Mouse (Mus musculus) spleen, adult 2 months (tissue): Measurements from ENCODE around the gene Rgs8. TPM values are rescaled to one million over a fixed set of nuclear protein-coding genes. Genes with fewer than 3 reads are reported as not detected.

ENCODE experiments used
- DNase-seq, 2 experiments: peaks; one replicate each; pipeline versions ENCODE4 v3.0.0 to v3.0.0-alpha.2; 2012 to 2021; ENCODE audit warnings: low spot score in 2 of 2, low read depth in 1 of 2
- H3K27ac ChIP-seq: fragments of 200-500 bp; 2 replicates; pipeline ENCODE4 v1.5.1; 2012; ENCODE audit warnings: low read length, inconsistent platforms; ENCODE audit not compliant: insufficient read depth
- H3K27me3 ChIP-seq: fragments of 200-500 bp; 2 replicates; pipeline ENCODE4 v1.6.1; 2012; ENCODE audit warnings: mild to moderate bottlenecking, moderate library complexity, low read length, inconsistent platforms; ENCODE audit not compliant: control insufficient read depth, insufficient read depth
- H3K36me3 ChIP-seq: fragments of 200-500 bp; 2 replicates; pipeline ENCODE4 v1.6.1; 2012; ENCODE audit warnings: mild to moderate bottlenecking, low read length, inconsistent platforms; ENCODE audit not compliant: control insufficient read depth, insufficient read depth
- H3K4me1 ChIP-seq: fragments of 200-500 bp; 2 replicates; pipeline ENCODE4 v1.6.1; 2011; ENCODE audit warnings: inconsistent platforms; ENCODE audit not compliant: control insufficient read depth, insufficient read depth, insufficient read length
- H3K4me3 ChIP-seq: fragments of 200-500 bp; 2 replicates; pipeline ENCODE4 v1.5.1; 2011; ENCODE audit warnings: mild to moderate bottlenecking, inconsistent platforms; ENCODE audit not compliant: insufficient read depth, insufficient read length; ENCODE audit errors: extremely low read depth
- CTCF ChIP-seq: fragments of 200-500 bp; IDR thresholded peaks from 2 replicates; pipeline ENCODE4 v1.5.1; 2011; ENCODE audit warnings: mild to moderate bottlenecking, inconsistent platforms; ENCODE audit not compliant: insufficient read depth, insufficient read length, insufficient replicate concordance; ENCODE audit errors: extremely low read depth
- POLR2A ChIP-seq: fragments of 200-500 bp; IDR thresholded peaks from 2 replicates; pipeline ENCODE4 v1.6.1; 2011; ENCODE audit warnings: low read depth, low read length, inconsistent platforms
- WGBS: fragments of 180-500 bp; shearing (Covaris S2); methylation state at CpG from one replicate; pipeline ENCODE4 v1.1.7; 2018; 5-methylcytosine and 5-hydroxymethylcytosine counted together
- polyA plus RNA-seq: library from polyadenylated mRNA; depleted of rRNA; stranded (reverse); fragments of >200 nt; gene quantifications from 2 replicates; pipeline ENCODE4 v1.2.3, GENCODE M21; 2012

The Rgs8 gene
- polyA plus RNA-seq, 1 experiment: 0.02 TPM

DNA sequence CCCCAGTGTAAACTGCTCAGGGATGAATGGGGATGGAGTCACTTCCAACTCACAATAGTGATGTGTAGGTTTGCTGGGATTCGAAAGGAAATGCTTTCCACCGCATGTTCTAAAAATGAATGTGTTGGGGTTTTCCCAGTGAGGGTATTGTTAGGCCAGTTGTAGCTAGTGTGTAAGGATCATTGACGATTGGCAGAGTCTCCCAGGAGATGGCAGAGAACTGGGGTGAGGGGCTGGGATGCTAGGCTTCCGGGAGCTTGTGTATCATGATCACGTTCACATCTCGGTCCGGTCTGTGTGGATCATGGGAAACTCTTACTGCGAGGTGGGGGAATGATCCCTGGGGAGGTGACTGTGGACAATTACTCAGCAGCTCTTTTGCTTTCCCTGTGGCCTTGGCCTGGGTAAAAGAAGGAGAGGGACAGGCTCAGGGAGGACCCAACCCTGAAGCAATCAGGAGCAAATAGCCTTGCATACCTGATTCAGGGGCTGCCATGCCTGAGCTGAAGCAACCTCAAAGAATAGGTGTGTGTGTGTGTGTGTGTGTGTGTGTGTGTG, 50.1 kb downstream of the Rgs8 start:
- H3K4me1 ChIP-seq: peaks cover 5% of the 10 kb centered on the region; the same call in 1 of the 2 replicates

DNA sequence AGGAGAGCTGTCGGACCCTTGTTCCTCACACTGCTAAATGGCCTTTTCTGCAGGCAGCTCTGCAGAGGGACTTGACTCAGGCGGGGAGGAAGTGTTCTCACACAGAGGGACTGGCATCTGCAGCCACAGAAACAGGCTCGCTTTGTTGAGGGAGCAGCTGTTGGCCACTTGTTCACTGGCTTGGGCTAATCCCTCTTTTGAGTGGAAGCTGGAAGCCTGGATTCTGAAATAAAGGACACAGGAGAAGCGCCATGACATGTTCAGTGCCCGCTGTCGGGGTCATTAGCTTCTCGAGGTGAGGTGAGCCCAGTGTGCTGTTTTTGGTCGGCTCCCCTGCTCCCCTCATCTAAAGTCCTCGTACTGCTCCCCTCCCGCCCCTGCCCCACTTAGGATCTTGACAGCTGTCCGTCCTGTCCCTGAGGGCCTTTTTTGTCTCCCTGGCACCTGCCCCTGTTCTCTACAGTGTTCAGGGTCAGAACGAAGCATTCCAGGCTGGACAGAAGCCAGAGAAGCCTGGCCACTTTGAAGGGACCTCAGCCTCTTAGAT, 50.7 kb downstream of the Rgs8 start:
- WGBS: 44% methylated on average over 12 of the region's 12 CpGs
- Histone ChIP-seq H3K4me1 (peaks cover 5% of the 10 kb centered on the region; the same call in 1 of the 2 replicates), H3K27me3 (no peaks in the 10 kb centered on the region), H3K27ac (no peak overlapping the region), H3K36me3 (no peaks in the 10 kb centered on the region), H3K4me3 (no peak overlapping the region)
- TF ChIP-seq POLR2A (no peak), CTCF (no peak)
- DNase-seq: no peak

More for the DNA sequence above, 50.1 kb downstream of the Rgs8 start:
- TF ChIP-seq CTCF (no peak), POLR2A (no peak)
- no peaks in the 10 kb centered on the region for H3K36me3 ChIP-seq
- no peak for DNase-seq
- H3K27me3 ChIP-seq: no peaks in the 10 kb centered on the region
- H3K27ac ChIP-seq: no peak overlapping the region
- 86% methylated on average over 8 of the region's 8 CpGs for WGBS
- no peak overlapping the region for H3K4me3 ChIP-seq

DNA sequence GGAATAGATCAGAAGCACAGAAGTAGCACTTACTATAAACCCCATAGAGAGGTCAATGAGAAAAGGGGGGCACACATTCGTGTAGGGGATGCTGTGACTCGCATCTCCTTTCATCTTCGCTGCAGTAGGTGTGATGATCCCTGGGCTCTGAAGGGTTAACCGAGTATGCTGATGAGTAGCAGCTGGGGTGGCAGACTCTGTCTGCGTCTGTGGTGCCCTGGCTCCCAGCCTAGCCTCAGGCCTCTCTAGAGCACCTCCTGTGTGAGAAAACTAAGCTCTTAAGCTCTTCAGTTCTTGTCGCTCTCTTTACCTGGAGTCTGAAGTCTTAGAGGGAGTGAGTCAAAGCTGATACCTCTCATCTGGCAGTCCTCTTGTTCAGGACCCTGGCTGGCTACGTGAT, 51.3 kb downstream of the Rgs8 start:
- no peak overlapping the region for H3K4me3 ChIP-seq
- H3K36me3 ChIP-seq: no peaks in the 10 kb centered on the region
- no peak for DNase-seq
- TF ChIP-seq POLR2A (no peak), CTCF (no peak)
- no peak overlapping the region for H3K27ac ChIP-seq
- H3K4me1 ChIP-seq: peaks cover 5% of the 10 kb centered on the region; the same call in 1 of the 2 replicates
- 71% methylated on average over 7 of the region's 7 CpGs for WGBS
- no peaks in the 10 kb centered on the region for H3K27me3 ChIP-seq

DNA sequence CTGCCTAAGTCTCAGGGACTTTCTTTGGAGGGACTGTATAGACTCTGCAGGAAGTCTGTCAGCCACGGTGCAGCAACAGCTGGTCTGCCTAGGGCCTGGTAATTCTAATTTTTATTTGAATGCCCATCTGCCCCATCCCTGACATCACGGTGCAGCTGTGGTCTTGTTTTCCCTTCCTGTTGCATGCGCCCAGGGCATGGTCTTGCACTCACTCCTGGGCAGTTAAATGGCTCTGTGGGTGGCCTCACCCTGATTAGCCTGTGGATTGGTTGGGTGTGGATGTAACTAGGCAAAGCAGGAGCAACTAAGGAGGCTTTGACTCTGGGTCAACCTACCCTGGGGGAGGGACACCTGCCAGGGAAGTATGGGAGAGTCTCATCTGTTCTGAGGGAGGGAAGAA, 52.2 kb downstream of the Rgs8 start:
- H3K36me3 ChIP-seq: no peaks in the 10 kb centered on the region
- H3K4me1 ChIP-seq: peaks cover 5% of the 10 kb centered on the region; the same call in 1 of the 2 replicates
- no peak overlapping the region for H3K27ac ChIP-seq
- DNase-seq: no peak
- no peak overlapping the region for H3K4me3 ChIP-seq
- 50% methylated on average over 3 of the region's 3 CpGs for WGBS
- no peaks in the 10 kb centered on the region for H3K27me3 ChIP-seq
- TF ChIP-seq CTCF (no peak), POLR2A (no peak)

DNA sequence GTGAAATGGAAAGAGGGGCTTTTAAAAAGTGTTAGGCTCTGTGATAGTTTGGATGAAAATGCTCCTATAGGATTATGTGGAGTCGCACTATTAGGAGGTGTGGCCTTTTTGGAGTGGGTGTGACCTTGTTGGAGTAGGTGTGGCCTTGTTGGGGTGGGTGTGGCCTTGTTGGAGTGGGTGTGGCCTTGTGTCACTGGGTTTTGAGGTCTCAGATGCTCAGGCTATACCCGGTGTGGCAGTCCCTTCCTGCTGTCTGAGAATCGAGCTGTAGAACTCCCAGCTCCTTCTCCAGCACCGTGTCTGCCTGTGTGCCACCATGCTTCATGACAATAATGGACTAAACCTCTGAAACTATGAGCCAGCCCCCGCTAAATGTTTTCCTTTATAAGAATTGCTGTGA, 55.8 kb downstream of the Rgs8 start:
- H3K36me3 ChIP-seq: no peaks in the 10 kb centered on the region
- no peak overlapping the region for H3K4me3 ChIP-seq
- H3K27ac ChIP-seq: no peak overlapping the region
- TF ChIP-seq CTCF (no peak), POLR2A (no peak)
- no peaks in the 10 kb centered on the region; the same call in 1 of the 2 replicates for H3K4me1 ChIP-seq
- no peaks in the 10 kb centered on the region for H3K27me3 ChIP-seq
- no peak for DNase-seq
- 90% methylated on average over 5 of the region's 5 CpGs for WGBS

DNA sequence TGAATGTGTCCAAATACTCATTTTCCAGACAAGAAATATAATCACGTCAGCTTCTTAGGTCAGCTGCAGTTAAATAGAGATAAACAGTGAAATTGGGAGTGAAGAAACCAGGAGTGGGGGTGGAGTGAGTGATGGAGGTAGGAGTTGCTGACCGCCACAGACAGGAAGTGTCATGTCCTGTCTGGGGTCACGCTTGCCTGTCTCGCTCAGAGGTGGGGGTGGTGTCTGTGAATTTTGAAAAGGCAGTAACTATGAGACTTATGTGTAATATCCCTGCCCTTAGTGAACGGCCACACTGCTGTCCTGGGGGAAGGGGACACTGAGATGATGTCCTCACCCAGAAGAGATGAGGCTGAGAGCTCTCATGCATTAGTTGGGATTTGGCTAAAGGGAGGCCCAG, 56.6 kb downstream of the Rgs8 start:
- Histone ChIP-seq H3K4me3 (no peak overlapping the region), H3K27ac (no peak overlapping the region), H3K36me3 (no peaks in the 10 kb centered on the region), H3K27me3 (no peaks in the 10 kb centered on the region), H3K4me1 (no peaks in the 10 kb centered on the region; the same call in 1 of the 2 replicates)
- DNase-seq: peak in 1 of 2 experiments; percentile 28
- no peak for TF ChIP-seq POLR2A
- TF ChIP-seq CTCF: no peak
- WGBS: 22% methylated on average over 5 of the region's 5 CpGs
